ENCODE assay signal across 8 mouse cellular contexts in the genomic region with DNA sequence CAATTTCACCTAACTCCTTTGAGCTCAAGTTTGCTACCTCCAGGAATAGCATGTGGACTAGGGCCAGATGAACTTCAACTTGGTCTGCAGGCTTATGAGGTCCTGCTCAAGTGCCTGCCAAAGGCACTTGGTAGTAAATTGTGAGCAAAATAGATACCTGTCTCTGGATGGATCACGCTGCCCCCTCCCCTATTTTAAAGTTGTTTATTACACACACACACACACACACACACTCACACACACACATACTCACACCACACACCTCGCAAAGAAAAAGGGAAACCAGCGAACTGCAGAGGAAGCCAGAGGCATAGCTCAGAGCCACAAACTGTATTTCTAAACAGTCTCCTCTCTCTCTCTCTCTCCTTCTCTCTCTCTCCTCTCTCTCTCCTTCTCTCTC. TPM values are rescaled to one million over a fixed set of nuclear protein-coding genes. Genes with fewer than 3 reads are reported as not detected.
DNase-seq lines count a peak whose midpoint lies in the region; ATAC-seq and TF ChIP-seq lines count a peak whose summit lies in the region.
"Had no signal": no experiment of that assay in that cellular context is flagged by ENCODE, and none has a peak within 500 bp of the region (broad histone marks: within the 10 kb centered on the region; RNA-seq: fewer than 3 reads in every experiment).

No protein-coding gene starts in this region.

- H3K4me1 ChIP-seq in forebrain, embryonic 12.5 days, result peaks cover 59% of the 10 kb centered on the region
- H3K4me1 ChIP-seq in intestine, embryonic 16.5 days (ENCODE audit: control insufficient read depth, insufficient read depth, low read length), result peaks cover 30% of the 10 kb centered on the region
- peaks cover 5% of the 10 kb centered on the region; the same call in 1 of the 2 replicates for H3K4me1 ChIP-seq in midbrain, postnatal 0 days (ENCODE audit: insufficient read depth, low read length)

- H3K27me3 ChIP-seq in forebrain, embryonic 12.5 days, result peaks cover 50% of the 10 kb centered on the region
- no peaks in the 10 kb centered on the region for H3K27me3 ChIP-seq in intestine, embryonic 16.5 days (replicated peaks; ENCODE audit: control insufficient read depth, insufficient read depth, low read length)
- no peaks in the 10 kb centered on the region for H3K27me3 ChIP-seq in midbrain, postnatal 0 days (ENCODE audit: insufficient read depth, low read length)

- WGBS in forebrain, embryonic 12.5 days, result 3% methylated on average over 3 of the region's 3 CpGs
- WGBS in intestine, embryonic 16.5 days, result 31% methylated on average over 3 of the region's 3 CpGs
- WGBS in midbrain, postnatal 0 days, result 11% methylated on average over 3 of the region's 3 CpGs

- no peaks in the 10 kb centered on the region for H3K36me3 ChIP-seq in forebrain, embryonic 12.5 days (replicated peaks)
- no peaks in the 10 kb centered on the region for H3K36me3 ChIP-seq in intestine, embryonic 16.5 days (ENCODE audit: control insufficient read depth, insufficient read depth, low read length)
- no peaks in the 10 kb centered on the region for H3K36me3 ChIP-seq in midbrain, postnatal 0 days (ENCODE audit: insufficient read depth, low read length)

- H3K4me3 ChIP-seq in forebrain, embryonic 12.5 days (replicated peaks), result peak overlapping the region; percentile 73
- peak overlapping the region; percentile 78; the same call in 1 of the 2 replicates for H3K4me3 ChIP-seq in intestine, embryonic 16.5 days (ENCODE audit: low read length)
- peak overlapping the region; percentile 66; the same call in 1 of the 2 replicates for H3K4me3 ChIP-seq in midbrain, postnatal 0 days (ENCODE audit: low read depth, low read length)

- TF ChIP-seq CTCF in midbrain, postnatal 0 days (IDR thresholded peaks at IDR 0.05), result no peak

- H3K27ac ChIP-seq in forebrain, embryonic 12.5 days, result no peak overlapping the region
- H3K27ac ChIP-seq in intestine, embryonic 16.5 days (ENCODE audit: low read length), result no peak overlapping the region
- no peak overlapping the region for H3K27ac ChIP-seq in midbrain, postnatal 0 days (ENCODE audit: low read depth, low read length)

- 0 out of 2 replicates have a peak overlapping the region, but pooled peaks have one; percentile 87 for H3K9ac ChIP-seq in forebrain, embryonic 12.5 days
- H3K9ac ChIP-seq in intestine, embryonic 16.5 days (ENCODE audit: low read depth, low read length), result no peak overlapping the region
- H3K9ac ChIP-seq in midbrain, postnatal 0 days (replicated peaks; ENCODE audit: low read length, poor library complexity, severe bottlenecking), result no peak overlapping the region

- peak; percentile 46 for DNase-seq in thymus, postnatal 0 days (ENCODE audit: low spot score)
- DNase-seq in thymus, adult 18-20 months, result no peak
- no peak for DNase-seq in midbrain, postnatal 0 days (ENCODE audit: low spot score)
- DNase-seq in layer of hippocampus, adult 11-12 months (ENCODE audit: low spot score), result no peak
- no peak for DNase-seq in left cerebral cortex, postnatal 4 days

- intact Hi-C loops in left cerebral cortex, postnatal 4 days (cut with DNase I), result loop anchor here (5.0 to 10.0 kb wide), 3 partner anchors 829 to 1276 kb away; no protein-coding TSS in a partner anchor

- ATAC-seq in forebrain, embryonic 12.5 days (ENCODE audit: low FRiP score), result no peak
- ATAC-seq in intestine, embryonic 16.5 days, result no peak
- ATAC-seq in midbrain, postnatal 0 days (ENCODE audit: low FRiP score), result no peak

- H3K4me2 ChIP-seq in forebrain, embryonic 12.5 days, result peak overlapping the region; percentile 95
- peak overlapping the region; percentile 87; the same call in 1 of the 2 replicates for H3K4me2 ChIP-seq in intestine, embryonic 16.5 days (ENCODE audit: low read depth, low read length)
- peak overlapping the region; percentile 93 for H3K4me2 ChIP-seq in midbrain, postnatal 0 days (ENCODE audit: low read depth, low read length, poor library complexity, severe bottlenecking)

- H3K9me3 ChIP-seq in forebrain, embryonic 12.5 days, result no peaks in the 10 kb centered on the region
- no peaks in the 10 kb centered on the region for H3K9me3 ChIP-seq in intestine, embryonic 16.5 days (ENCODE audit: control insufficient read depth, low read length)
- no peaks in the 10 kb centered on the region for H3K9me3 ChIP-seq in midbrain, postnatal 0 days (ENCODE audit: low read length)

RNA-seq across cellular contexts. Expression of a gene that starts 2.1 kb away (rescaled TPM):
- not detected in 2 replicates for polyA plus RNA-seq in thymus, postnatal 0 days (2015; fragmentation: Nextera tagmentation; extraction: Ambion mirVana)
- polyA plus RNA-seq in forebrain, embryonic 12.5 days (2016; fragmentation: Nextera tagmentation; extraction: Ambion mirVana), result not detected in 2 replicates
- polyA plus RNA-seq in intestine, embryonic 16.5 days (2015; fragmentation: Nextera tagmentation; extraction: Ambion mirVana), result not detected in 2 replicates
- total RNA-seq in midbrain, postnatal 0 days (2014; rRNA removed), result not detected in 2 replicates
- not detected in 2 replicates for polyA plus RNA-seq in midbrain, postnatal 0 days (2015; fragmentation: Nextera tagmentation; extraction: Ambion mirVana)
- not detected for total RNA-seq in left cerebral cortex, postnatal 4 days (2021)
- polyA plus RNA-seq: embryonic facial prominence, embryonic 11.5 days had no signal

RNA-seq across cellular contexts. Expression of a gene that starts 2.5 kb away (rescaled TPM):
- 11.9 and 15.1 TPM in 2 replicates for polyA plus RNA-seq in thymus, postnatal 0 days (2015; fragmentation: Nextera tagmentation; extraction: Ambion mirVana)
- 0.40 and 0.42 TPM in 2 replicates for polyA plus RNA-seq in forebrain, embryonic 12.5 days (2016; fragmentation: Nextera tagmentation; extraction: Ambion mirVana)
- polyA plus RNA-seq in intestine, embryonic 16.5 days (2015; fragmentation: Nextera tagmentation; extraction: Ambion mirVana), result 1.2 TPM in 2 replicates
- 2.5 and 3.2 TPM in 2 replicates for total RNA-seq in midbrain, postnatal 0 days (2014; rRNA removed)
- 0.22 and 0.31 TPM in 2 replicates for polyA plus RNA-seq in midbrain, postnatal 0 days (2015; fragmentation: Nextera tagmentation; extraction: Ambion mirVana)
- 10 to 100 TPM; 21.0 to 22.4 TPM for total RNA-seq in left cerebral cortex, postnatal 4 days (2021)

RNA-seq across cellular contexts. Expression of a gene that starts 54.0 kb away (rescaled TPM):
- not detected in 2 replicates for polyA plus RNA-seq in thymus, postnatal 0 days (2015; fragmentation: Nextera tagmentation; extraction: Ambion mirVana)
- polyA plus RNA-seq in forebrain, embryonic 12.5 days (2016; fragmentation: Nextera tagmentation; extraction: Ambion mirVana), result 0.29 and 0.83 TPM in 2 replicates
- polyA plus RNA-seq in intestine, embryonic 16.5 days (2015; fragmentation: Nextera tagmentation; extraction: Ambion mirVana), result not detected in 2 replicates
- 0.47 and 1.4 TPM in 2 replicates for total RNA-seq in midbrain, postnatal 0 days (2014; rRNA removed)
- 0.22 and 0.56 TPM in 2 replicates for polyA plus RNA-seq in midbrain, postnatal 0 days (2015; fragmentation: Nextera tagmentation; extraction: Ambion mirVana)
- under 1 TPM in 1 of 2 experiments, not detected in 1; 0.36 TPM for total RNA-seq in left cerebral cortex, postnatal 4 days (2021)
- polyA plus RNA-seq: embryonic facial prominence, embryonic 11.5 days had no signal
